Mouse (Mus musculus) embryonic facial prominence, embryonic 10.5 days (tissue): ENCODE data around the gene Serpinb12. TPM values are rescaled to one million over a fixed set of nuclear protein-coding genes. Genes with fewer than 3 reads are reported as not detected.
"Not testable (repeated sequence)": the region's sequence is repeated elsewhere in the genome, so short reads cannot be mapped to it uniquely, and the experiment has no call there.

Experiments
- DNase-seq: peaks from one replicate; pipeline ENCODE4 v3.0.0-alpha.2; 2017; ENCODE audit warnings: low spot score
- H3K27ac ChIP-seq: fragments of 300-500 bp; sonication (generic); replicated peaks from 2 replicates; pipeline ENCODE4 v1.5.1; 2016; ENCODE audit warnings: mild to moderate bottlenecking
- H3K27me3 ChIP-seq: fragments of 300-500 bp; sonication (generic); replicated peaks from 2 replicates; pipeline ENCODE4 v1.6.1; 2016; ENCODE audit warnings: low read depth, mild to moderate bottlenecking; ENCODE audit not compliant: poor library complexity, severe bottlenecking
- H3K36me3 ChIP-seq: fragments of 300-500 bp; sonication (generic); replicated peaks from 2 replicates; pipeline ENCODE4 v1.6.1; 2016; ENCODE audit warnings: mild to moderate bottlenecking, moderate library complexity
- H3K4me1 ChIP-seq: fragments of 300-500 bp; sonication (generic); 2 replicates; pipeline ENCODE4 v1.6.1; 2016
- H3K4me3 ChIP-seq: fragments of 300-500 bp; sonication (generic); 2 replicates; pipeline ENCODE4 v1.5.1; 2016; ENCODE audit warnings: mild to moderate bottlenecking, moderate library complexity
- H3K9me3 ChIP-seq: fragments of 300-500 bp; sonication (generic); 2 replicates; pipeline ENCODE4 v1.6.1; 2016; ENCODE audit warnings: mild to moderate bottlenecking
- WGBS: fragments of 180-500 bp; shearing (Covaris S2); methylation state at CpG from one replicate; pipeline ENCODE4 v1.1.7; 2016; 5-methylcytosine and 5-hydroxymethylcytosine counted together
- polyA plus RNA-seq: library from polyadenylated mRNA; unstranded; fragments of >200 nt; fragmentation: Nextera tagmentation; extraction: Ambion mirVana; gene quantifications from 2 replicates; pipeline ENCODE4 v1.2.1, GENCODE M21; 2016

Gene Serpinb12
- polyA plus RNA-seq, result not detected in 2 replicates

DNA sequence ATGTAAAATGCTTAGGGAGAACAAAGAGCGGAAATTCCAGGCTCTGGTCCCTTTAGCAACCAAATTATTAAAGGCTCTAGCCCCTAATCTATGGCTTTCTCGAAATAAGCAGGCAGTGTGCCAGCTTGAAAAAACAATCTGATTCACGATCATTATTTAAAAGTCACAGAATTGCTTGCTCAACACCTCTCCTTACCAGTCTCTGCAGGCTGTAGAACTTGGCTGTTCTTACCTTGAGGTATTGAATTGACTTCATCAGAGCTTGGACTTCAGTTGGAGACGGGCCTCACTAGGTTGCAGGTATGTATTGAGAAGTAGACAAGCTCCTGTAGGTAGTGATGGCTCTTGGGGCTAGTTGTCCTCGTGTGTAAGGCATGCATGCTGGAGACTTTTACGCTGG lies at the start of gene Serpinb12:
Gene Serpinb12 (plus strand): TSS at position 185 of the 400 bp plus-strand sequence.
- Histone ChIP-seq H3K9me3 (no peaks in the 10 kb centered on the region), H3K36me3 (no peaks in the 10 kb centered on the region), H3K4me1 (no peaks in the 10 kb centered on the region), H3K27ac (no peak within 1 kb of the TSS), H3K4me3 (no peak within 1 kb of the TSS), H3K27me3 (no peaks in the 10 kb centered on the region)
- DNase-seq, result no peak
- 82% methylated on average over 6 of the region's 6 CpGs for WGBS

DNA sequence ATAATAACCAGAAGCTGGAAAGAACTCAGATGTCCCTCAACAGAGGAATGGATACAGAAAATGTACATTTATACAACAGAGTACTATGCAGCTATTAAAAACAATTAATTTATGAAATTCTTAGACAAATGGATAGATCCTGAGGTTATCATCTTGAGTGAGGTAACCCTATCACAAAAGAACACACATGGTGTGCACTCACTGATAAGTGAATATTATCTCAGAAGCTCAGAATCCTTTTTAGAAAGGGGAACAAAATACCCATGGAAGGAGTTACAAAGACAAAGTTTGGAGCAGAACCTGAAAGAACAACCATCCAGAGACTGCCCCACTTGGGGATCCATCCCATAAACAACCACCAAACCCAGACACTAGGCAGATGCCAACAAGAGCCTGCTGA lies 39.1 kb upstream of the Serpinb12 start:
- not testable (repeated sequence) for H3K36me3 ChIP-seq, H3K9me3 ChIP-seq, DNase-seq, H3K27ac ChIP-seq, H3K4me3 ChIP-seq, H3K27me3 ChIP-seq, H3K4me1 ChIP-seq

DNA sequence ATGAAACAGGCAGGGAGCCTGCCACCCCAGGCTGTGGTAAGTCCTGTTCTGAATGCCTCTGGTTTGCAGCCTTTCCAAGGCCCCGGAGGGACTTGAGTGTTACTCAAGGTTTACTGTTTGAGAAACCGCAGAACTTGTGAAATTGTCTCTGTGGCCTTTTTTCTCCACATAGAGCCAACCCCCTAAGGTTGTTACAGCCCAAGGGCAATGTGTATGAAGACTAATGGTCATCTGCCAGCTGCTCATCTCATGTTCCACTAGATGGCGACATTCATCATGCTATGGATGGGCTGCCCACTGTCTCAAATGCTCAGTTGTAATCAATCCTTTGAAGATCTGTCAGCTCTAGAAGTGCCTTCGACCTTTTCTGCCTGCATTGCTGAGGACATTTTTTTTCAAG lies 32.8 kb upstream of the Serpinb12 start:
- DNase-seq, result peak; percentile 21
- H3K4me3 ChIP-seq, result no peak overlapping the region
- no peaks in the 10 kb centered on the region for H3K9me3 ChIP-seq
- no peaks in the 10 kb centered on the region for H3K36me3 ChIP-seq
- H3K4me1 ChIP-seq, result no peaks in the 10 kb centered on the region
- no peak overlapping the region for H3K27ac ChIP-seq
- H3K27me3 ChIP-seq, result no peaks in the 10 kb centered on the region
- WGBS, result 41% methylated on average over 4 of the region's 4 CpGs

DNA sequence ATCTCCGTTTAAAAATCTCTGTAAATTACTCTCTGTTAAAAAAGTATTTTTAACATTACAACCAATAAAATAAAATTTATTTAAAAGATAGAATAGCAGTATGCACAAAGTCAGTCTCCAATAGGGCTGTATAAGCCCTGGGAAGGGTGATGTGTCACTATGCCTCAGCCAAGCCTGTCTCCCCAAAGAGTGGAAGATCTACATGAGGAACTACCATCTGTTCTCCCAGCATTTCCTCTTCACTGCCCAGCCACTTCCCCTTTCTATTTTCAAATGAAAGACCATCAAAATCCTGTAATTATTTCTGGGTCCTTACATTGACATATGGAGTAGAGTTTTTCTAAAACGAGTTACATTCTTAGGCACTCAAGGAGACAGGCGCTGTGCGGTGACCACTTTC lies 2.3 kb upstream of the Serpinb12 start:
- no peaks in the 10 kb centered on the region for H3K9me3 ChIP-seq
- H3K4me3 ChIP-seq, result no peak overlapping the region

DNA sequence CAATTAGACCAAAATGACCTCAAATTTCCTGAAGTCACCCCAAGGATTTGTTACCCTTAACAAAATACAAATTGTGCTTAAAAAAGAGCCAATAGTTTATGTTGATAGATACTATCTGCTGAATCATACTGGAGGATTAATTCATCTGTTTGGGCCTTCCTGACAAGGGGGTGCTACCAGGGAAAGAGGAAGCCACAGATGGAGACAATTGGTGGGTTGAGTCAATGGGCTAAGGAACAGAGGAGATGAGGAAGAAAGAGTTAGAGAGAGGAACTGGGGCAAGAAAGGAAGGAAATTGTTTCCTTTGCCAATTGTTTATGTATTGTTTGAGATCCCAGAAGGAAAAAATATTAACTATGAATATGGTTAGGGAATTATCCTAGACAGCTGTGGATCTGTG lies 591 bp upstream of the Serpinb12 start:
- no peak for DNase-seq

More for the DNA sequence above, 2.3 kb upstream of the Serpinb12 start:
- H3K27me3 ChIP-seq, result no peaks in the 10 kb centered on the region
- WGBS, result 85% methylated on average over 4 of the region's 4 CpGs
- no peaks in the 10 kb centered on the region for H3K36me3 ChIP-seq
- no peaks in the 10 kb centered on the region for H3K4me1 ChIP-seq
- DNase-seq, result no peak
- H3K27ac ChIP-seq, result no peak overlapping the region

DNA sequence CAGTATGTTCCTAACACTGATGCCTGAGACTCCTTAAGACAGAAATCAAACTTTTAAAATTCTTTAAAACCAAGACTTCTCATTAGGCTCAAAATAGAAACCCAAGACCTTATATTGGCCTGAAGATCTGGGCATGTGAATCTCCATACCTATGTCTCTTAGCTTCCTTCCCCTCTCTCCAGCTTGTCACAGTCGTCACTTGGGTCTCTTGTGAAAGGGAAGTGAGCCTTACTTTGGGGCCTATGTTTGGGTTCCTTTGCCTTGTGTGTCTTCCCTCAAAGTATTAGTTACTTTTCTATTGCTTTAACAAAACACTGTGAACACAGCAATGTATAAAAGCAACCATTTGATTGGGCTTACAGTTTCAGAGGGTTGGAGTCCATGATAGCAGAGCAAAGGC lies 13.0 kb downstream of the Serpinb12 start:
- 76% methylated on average over 1 of the region's 1 CpGs for WGBS
- H3K4me3 ChIP-seq, result no peak overlapping the region
- H3K4me1 ChIP-seq, result no peaks in the 10 kb centered on the region
- H3K36me3 ChIP-seq, result no peaks in the 10 kb centered on the region
- H3K27ac ChIP-seq, result no peak overlapping the region
- H3K9me3 ChIP-seq, result no peaks in the 10 kb centered on the region
- H3K27me3 ChIP-seq, result no peaks in the 10 kb centered on the region
- no peak for DNase-seq

More for the DNA sequence above, 591 bp upstream of the Serpinb12 start:
- Histone ChIP-seq H3K4me3 (no peak overlapping the region), H3K9me3 (no peaks in the 10 kb centered on the region), H3K36me3 (no peaks in the 10 kb centered on the region), H3K27ac (no peak overlapping the region), H3K4me1 (no peaks in the 10 kb centered on the region), H3K27me3 (no peaks in the 10 kb centered on the region)

DNA sequence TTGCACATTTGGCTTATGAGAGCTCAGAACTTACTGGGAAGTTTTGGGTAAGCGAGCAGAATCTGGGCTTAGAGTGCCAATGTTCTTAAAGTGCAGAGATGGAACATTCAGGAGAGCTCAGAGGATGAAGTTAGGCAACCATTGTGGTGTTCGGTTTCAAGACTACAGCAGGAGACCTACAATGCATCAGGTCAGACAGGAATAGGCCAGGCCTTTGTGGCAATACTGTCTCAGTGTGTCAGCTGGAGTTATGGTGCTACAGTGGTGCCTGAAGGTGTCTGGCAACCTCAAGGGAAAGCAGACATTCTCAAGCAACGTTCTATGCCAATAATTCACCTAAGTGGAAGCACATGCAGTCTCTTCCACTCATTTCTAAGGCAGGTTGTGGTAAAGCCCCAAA lies 25.7 kb downstream of the Serpinb12 start:
- no peaks in the 10 kb centered on the region for H3K27me3 ChIP-seq
- H3K27ac ChIP-seq, result no peak overlapping the region
- no peaks in the 10 kb centered on the region for H3K36me3 ChIP-seq
- DNase-seq, result no peak
- H3K9me3 ChIP-seq, result no peaks in the 10 kb centered on the region
- 71% methylated on average over 3 of the region's 3 CpGs for WGBS
- no peak overlapping the region for H3K4me3 ChIP-seq
- H3K4me1 ChIP-seq, result no peaks in the 10 kb centered on the region

DNA sequence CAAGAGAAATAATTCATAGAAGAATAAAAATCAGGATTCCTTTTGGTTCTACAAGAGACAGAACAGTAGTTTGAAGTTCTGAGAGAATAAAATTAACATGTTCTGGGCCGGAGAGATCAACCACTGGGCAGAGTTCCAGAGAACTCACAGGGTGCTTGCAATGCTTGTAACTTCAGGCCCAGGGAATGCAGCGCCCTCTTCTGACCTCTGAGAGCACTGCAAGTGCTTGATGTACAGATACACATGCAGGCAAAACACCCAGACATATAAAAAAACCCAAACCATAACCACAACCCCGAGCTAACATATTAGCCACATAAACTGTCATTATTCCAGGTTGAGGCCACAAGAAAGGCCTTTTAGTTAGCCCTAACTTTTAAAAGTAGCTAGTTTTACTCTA lies 26.8 kb downstream of the Serpinb12 start:
- Histone ChIP-seq H3K36me3 (no peaks in the 10 kb centered on the region), H3K9me3 (no peaks in the 10 kb centered on the region), H3K4me1 (no peaks in the 10 kb centered on the region), H3K27me3 (no peaks in the 10 kb centered on the region), H3K27ac (no peak overlapping the region), H3K4me3 (no peak overlapping the region)
- DNase-seq, result no peak
- 50% methylated on average over 3 of the region's 3 CpGs for WGBS

DNA sequence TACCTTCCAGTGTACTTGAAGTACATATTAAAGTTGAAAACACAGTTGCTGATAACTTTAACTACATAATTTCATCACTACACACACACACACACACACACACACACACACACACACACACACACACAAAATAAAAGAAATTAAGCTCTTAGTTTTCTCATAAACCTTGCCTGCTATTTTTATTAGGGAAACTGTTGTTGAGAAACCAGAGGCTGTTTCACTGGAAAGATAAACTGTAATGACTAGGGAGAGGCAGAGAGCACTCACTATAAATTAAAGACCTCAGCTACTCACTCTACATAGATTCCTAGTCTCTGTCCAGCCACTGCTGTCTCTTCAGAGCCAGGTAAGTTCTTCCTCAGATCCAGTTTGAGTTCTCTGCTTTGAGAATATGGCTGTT lies 46.4 kb downstream of the Serpinb12 start, which contains the start of gene Serpinb13:
Gene Serpinb13 (plus strand): TSS at position 301 of the 400 bp plus-strand sequence.
- no peaks in the 10 kb centered on the region for H3K36me3 ChIP-seq
- H3K27ac ChIP-seq, result no peak within 1 kb of the TSS
- no peak for DNase-seq
- H3K4me3 ChIP-seq, result no peak within 1 kb of the TSS
- H3K4me1 ChIP-seq, result no peaks in the 10 kb centered on the region
- no peaks in the 10 kb centered on the region for H3K27me3 ChIP-seq
- no peaks in the 10 kb centered on the region for H3K9me3 ChIP-seq

DNA sequence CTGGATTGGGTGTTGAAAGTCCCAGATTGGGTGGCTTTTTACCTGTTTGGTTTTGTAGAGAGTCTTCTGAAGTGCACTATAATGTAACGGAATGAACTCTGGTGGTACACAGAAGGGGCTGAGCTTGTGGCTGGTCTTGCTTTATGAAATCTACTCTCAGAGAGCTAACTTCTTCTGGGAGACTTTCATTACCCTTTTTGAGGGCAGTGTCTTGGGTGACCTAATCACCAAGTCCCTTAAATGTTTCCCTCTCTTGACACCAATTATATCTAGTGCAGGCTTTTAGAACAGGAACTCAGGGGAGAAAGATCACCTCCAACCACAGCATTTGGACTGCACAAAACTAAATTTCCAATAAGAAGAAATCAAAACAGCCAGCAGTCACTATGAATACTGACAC lies 48.8 kb downstream of the Serpinb12 start:
- Histone ChIP-seq H3K36me3 (no peaks in the 10 kb centered on the region), H3K9me3 (no peaks in the 10 kb centered on the region), H3K4me3 (no peak overlapping the region), H3K27me3 (no peaks in the 10 kb centered on the region), H3K27ac (no peak overlapping the region), H3K4me1 (no peaks in the 10 kb centered on the region)
- no peak for DNase-seq
- 91% methylated on average over 1 of the region's 1 CpGs for whole genome bisulfite sequencing

DNA sequence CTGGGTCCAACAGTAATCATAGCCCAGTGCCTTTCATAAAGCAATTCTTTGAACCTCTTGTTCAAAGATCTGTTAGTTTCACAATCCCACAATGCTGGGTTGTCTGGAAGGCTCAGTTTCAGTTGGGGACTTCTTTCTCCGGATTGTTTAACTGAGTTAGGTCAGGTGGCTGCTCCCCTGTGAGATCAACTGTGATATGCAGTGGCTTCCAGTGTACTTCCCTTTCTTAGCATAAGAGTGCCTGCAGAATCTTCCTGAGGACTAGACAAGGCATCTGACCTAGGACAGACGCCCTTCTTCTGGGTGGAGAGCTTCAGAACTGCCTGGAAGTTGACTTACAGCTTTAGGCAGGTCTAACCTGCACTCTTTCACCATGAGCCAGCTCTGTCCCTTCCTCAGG lies 49.6 kb downstream of the Serpinb12 start:
- DNase-seq, result no peak
- H3K36me3 ChIP-seq, result no peaks in the 10 kb centered on the region
- 73% methylated on average over 2 of the region's 2 CpGs for WGBS
- no peak overlapping the region for H3K27ac ChIP-seq
- H3K4me1 ChIP-seq, result no peaks in the 10 kb centered on the region
- no peaks in the 10 kb centered on the region for H3K9me3 ChIP-seq
- H3K4me3 ChIP-seq, result no peak overlapping the region
- no peaks in the 10 kb centered on the region for H3K27me3 ChIP-seq

DNA sequence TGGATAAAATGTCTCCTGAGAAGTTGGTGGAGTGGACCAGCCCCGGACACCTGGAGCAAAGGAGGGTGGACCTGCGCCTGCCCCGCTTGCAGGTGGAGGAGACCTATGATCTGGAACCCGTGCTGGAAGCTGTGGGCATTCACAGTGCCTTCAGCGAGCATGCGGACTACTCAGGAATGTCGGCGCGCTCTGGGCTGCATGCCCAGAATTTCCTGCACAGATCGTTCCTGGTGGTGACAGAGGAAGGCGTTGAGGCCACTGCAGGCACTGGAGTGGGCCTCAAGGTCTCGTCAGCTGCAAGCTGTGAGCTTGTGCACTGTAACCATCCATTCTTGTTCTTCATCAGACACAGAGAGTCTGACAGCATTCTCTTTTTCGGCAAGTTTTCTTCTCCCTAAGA lies 66.2 kb downstream of the Serpinb12 start:
- no peak overlapping the region for H3K4me3 ChIP-seq
- 84% methylated on average over 13 of the region's 13 CpGs for WGBS

DNA sequence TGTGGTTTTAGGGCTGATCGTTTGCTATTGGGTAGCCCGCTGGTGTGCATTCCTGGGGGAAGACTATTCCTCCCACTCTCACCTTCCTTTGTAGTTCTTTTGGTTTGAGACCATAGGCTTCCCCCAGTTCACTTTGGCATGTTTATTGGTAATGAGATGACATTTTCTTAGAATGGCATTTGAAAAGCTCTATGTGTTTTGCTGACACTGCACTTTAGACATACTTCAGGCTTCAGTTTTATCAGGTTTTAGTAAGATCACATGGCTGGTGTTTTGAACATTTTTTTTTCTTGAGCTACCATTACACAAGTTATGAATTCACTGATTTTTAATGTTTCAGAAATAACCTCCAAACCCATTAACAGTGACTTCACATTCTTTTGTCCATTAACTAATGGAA lies 67.5 kb downstream of the Serpinb12 start:
- H3K36me3 ChIP-seq, result no peaks in the 10 kb centered on the region
- 82% methylated on average over 2 of the region's 2 CpGs for WGBS
- no peaks in the 10 kb centered on the region for H3K9me3 ChIP-seq
- H3K4me3 ChIP-seq, result no peak overlapping the region
- H3K4me1 ChIP-seq, result no peaks in the 10 kb centered on the region
- no peak overlapping the region for H3K27ac ChIP-seq
- H3K27me3 ChIP-seq, result no peaks in the 10 kb centered on the region
- DNase-seq, result no peak

More for the DNA sequence above, 66.2 kb downstream of the Serpinb12 start:
- no peaks in the 10 kb centered on the region for H3K9me3 ChIP-seq
- H3K27ac ChIP-seq, result no peak overlapping the region
- no peaks in the 10 kb centered on the region for H3K27me3 ChIP-seq
- H3K36me3 ChIP-seq, result no peaks in the 10 kb centered on the region
- DNase-seq, result no peak
- H3K4me1 ChIP-seq, result no peaks in the 10 kb centered on the region

DNA sequence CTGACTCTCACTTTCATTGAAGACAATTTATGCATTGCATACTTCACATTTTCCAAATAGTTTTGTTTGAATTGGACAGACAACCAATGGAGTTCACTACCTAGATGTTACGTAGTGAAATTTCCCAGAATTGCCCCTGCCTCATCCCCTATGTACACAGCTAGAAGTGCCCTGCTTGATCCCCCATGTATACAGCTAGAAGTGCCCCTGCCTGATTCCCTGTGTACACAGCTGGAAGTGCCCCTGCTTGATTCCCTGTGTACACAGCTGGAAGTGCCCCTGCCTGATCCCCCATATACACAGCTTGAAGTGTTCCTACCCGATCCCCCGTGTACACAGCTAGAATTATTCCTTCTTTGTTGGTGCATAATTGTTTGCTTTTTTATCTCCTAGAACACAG lies 72.1 kb downstream of the Serpinb12 start:
- Histone ChIP-seq H3K9me3 (no peaks in the 10 kb centered on the region), H3K4me3 (no peak overlapping the region), H3K36me3 (no peaks in the 10 kb centered on the region), H3K27me3 (no peaks in the 10 kb centered on the region), H3K27ac (no peak overlapping the region), H3K4me1 (no peaks in the 10 kb centered on the region)
- DNase-seq, result no peak
- WGBS, result 75% methylated on average over 3 of the region's 3 CpGs
